Mouse (Mus musculus): ENCODE measurements around the gene Fgf18. TPM values are rescaled to one million over a fixed set of nuclear protein-coding genes. Genes with fewer than 3 reads are reported as not detected.

Fgf18 gene
- 11.0 and 11.4 TPM in 2 replicates for polyA plus RNA-seq (2014; fragmentation: Nextera tagmentation; extraction: Ambion mirVana)

GRCm38 (mm10) chr11:33147171-33147571 is at the start of gene Fgf18:
TSS of gene Fgf18 (minus strand) at chr11:33147400.
- Histone ChIP-seq H3K9me3 (ENCODE audit: control insufficient read depth, low read length) (no peaks in the 10 kb centered on the region), H3K4me3 (ENCODE audit: low read depth, low read length) (peak within 1 kb of the TSS; percentile 62), H3K36me3 (ENCODE audit: control insufficient read depth, insufficient read depth, low read length) (peaks cover 21% of the 10 kb centered on the region), H3K27ac (ENCODE audit: low read depth, low read length) (peak within 1 kb of the TSS; percentile 74), H3K4me1 (ENCODE audit: control insufficient read depth, insufficient read depth, low read length) (peaks cover 18% of the 10 kb centered on the region; the same call in 1 of the 2 replicates), H3K9ac (replicated peaks; ENCODE audit: low read depth, low read length) (peak within 1 kb of the TSS; percentile 68), H3K27me3 (ENCODE audit: control insufficient read depth, insufficient read depth, low read length) (no peaks in the 10 kb centered on the region), H3K4me2 (ENCODE audit: low read depth, low read length) (peak within 1 kb of the TSS; percentile 82)
- 0% methylated on average over 34 of the region's 53 CpGs for whole genome bisulfite sequencing
- ATAC-seq (ENCODE audit: low read depth), result peak; percentile 62

GRCm38 (mm10) chr11:33196447-33197132 is 49.4 kb upstream of the Fgf18 start:
- H3K4me2 ChIP-seq (ENCODE audit: low read depth, low read length), result peak overlapping the region; percentile 60
- WGBS, result 7% methylated on average over 24 of the region's 24 CpGs
- H3K27me3 ChIP-seq (ENCODE audit: control insufficient read depth, insufficient read depth, low read length), result peaks cover 40% of the 10 kb centered on the region
- peak overlapping the region; percentile 52 for H3K27ac ChIP-seq (ENCODE audit: low read depth, low read length)
- no peaks in the 10 kb centered on the region; the same call in 1 of the 2 replicates for H3K9me3 ChIP-seq (ENCODE audit: control insufficient read depth, low read length)
- ATAC-seq (ENCODE audit: low read depth), result no peak
- peak overlapping the region; percentile 26; the same call in 1 of the 2 replicates for H3K9ac ChIP-seq (replicated peaks; ENCODE audit: low read depth, low read length)
- H3K4me3 ChIP-seq (ENCODE audit: low read depth, low read length), result peak overlapping the region; percentile 11; the same call in 1 of the 2 replicates
- no peaks in the 10 kb centered on the region for H3K36me3 ChIP-seq (ENCODE audit: control insufficient read depth, insufficient read depth, low read length)
- peaks cover 19% of the 10 kb centered on the region for H3K4me1 ChIP-seq (ENCODE audit: control insufficient read depth, insufficient read depth, low read length)

GRCm38 (mm10) chr11:33195531-33196446 is 48.6 kb upstream of the Fgf18 start:
- WGBS, result 3% methylated on average over 25 of the region's 25 CpGs
- H3K4me2 ChIP-seq (ENCODE audit: low read depth, low read length), result peak overlapping the region; percentile 60; the same call in 1 of the 2 replicates
- H3K4me3 ChIP-seq (ENCODE audit: low read depth, low read length), result no peak overlapping the region
- peak overlapping the region; percentile 52; the same call in 1 of the 2 replicates for H3K27ac ChIP-seq (ENCODE audit: low read depth, low read length)
- no peaks in the 10 kb centered on the region; the same call in 1 of the 2 replicates for H3K9me3 ChIP-seq (ENCODE audit: control insufficient read depth, low read length)
- peak overlapping the region; percentile 26; the same call in 1 of the 2 replicates for H3K9ac ChIP-seq (replicated peaks; ENCODE audit: low read depth, low read length)
- peaks cover 14% of the 10 kb centered on the region for H3K4me1 ChIP-seq (ENCODE audit: control insufficient read depth, insufficient read depth, low read length)
- no peak for ATAC-seq (ENCODE audit: low read depth)
- H3K27me3 ChIP-seq (ENCODE audit: control insufficient read depth, insufficient read depth, low read length), result peaks cover 40% of the 10 kb centered on the region
- H3K36me3 ChIP-seq (ENCODE audit: control insufficient read depth, insufficient read depth, low read length), result no peaks in the 10 kb centered on the region

- Histone ChIP-seq H3K9ac (replicated peaks; ENCODE audit: low read depth, low read length) (no peak overlapping the region), H3K4me1 (ENCODE audit: control insufficient read depth, insufficient read depth, low read length) (peaks cover 12% of the 10 kb centered on the region), H3K27ac (ENCODE audit: low read depth, low read length) (no peak overlapping the region), H3K4me2 (ENCODE audit: low read depth, low read length) (no peak overlapping the region), H3K27me3 (ENCODE audit: control insufficient read depth, insufficient read depth, low read length) (peaks cover 40% of the 10 kb centered on the region), H3K4me3 (ENCODE audit: low read depth, low read length) (no peak overlapping the region), H3K9me3 (ENCODE audit: control insufficient read depth, low read length) (no peaks in the 10 kb centered on the region; the same call in 1 of the 2 replicates), H3K36me3 (ENCODE audit: control insufficient read depth, insufficient read depth, low read length) (no peaks in the 10 kb centered on the region)
- WGBS, result 13% methylated on average over 7 of the region's 7 CpGs
- no peak for ATAC-seq (ENCODE audit: low read depth)
These were observed 47.9 kb upstream of the Fgf18 start for GRCm38 (mm10) chr11:33195061-33195460.

GRCm38 (mm10) chr11:33193695-33194094 is 46.5 kb upstream of the Fgf18 start:
- Histone ChIP-seq H3K9ac (replicated peaks; ENCODE audit: low read depth, low read length) (no peak overlapping the region), H3K36me3 (ENCODE audit: control insufficient read depth, insufficient read depth, low read length) (no peaks in the 10 kb centered on the region), H3K4me1 (ENCODE audit: control insufficient read depth, insufficient read depth, low read length) (peaks cover 12% of the 10 kb centered on the region), H3K27ac (ENCODE audit: low read depth, low read length) (no peak overlapping the region), H3K27me3 (ENCODE audit: control insufficient read depth, insufficient read depth, low read length) (peaks cover 40% of the 10 kb centered on the region), H3K9me3 (ENCODE audit: control insufficient read depth, low read length) (no peaks in the 10 kb centered on the region; the same call in 1 of the 2 replicates), H3K4me2 (ENCODE audit: low read depth, low read length) (no peak overlapping the region), H3K4me3 (ENCODE audit: low read depth, low read length) (no peak overlapping the region)
- ATAC-seq (ENCODE audit: low read depth), result no peak
- WGBS, result under 1% methylated on average over 12 of the region's 12 CpGs

GRCm38 (mm10) chr11:33181804-33182203 is 34.6 kb upstream of the Fgf18 start:
- Histone ChIP-seq H3K27ac (ENCODE audit: low read depth, low read length) (no peak overlapping the region), H3K9me3 (ENCODE audit: control insufficient read depth, low read length) (no peaks in the 10 kb centered on the region), H3K4me1 (ENCODE audit: control insufficient read depth, insufficient read depth, low read length) (peaks cover 7% of the 10 kb centered on the region; the same call in 1 of the 2 replicates), H3K36me3 (ENCODE audit: control insufficient read depth, insufficient read depth, low read length) (no peaks in the 10 kb centered on the region), H3K27me3 (ENCODE audit: control insufficient read depth, insufficient read depth, low read length) (no peaks in the 10 kb centered on the region; the same call in 1 of the 2 replicates), H3K4me2 (ENCODE audit: low read depth, low read length) (no peak overlapping the region), H3K4me3 (ENCODE audit: low read depth, low read length) (no peak overlapping the region), H3K9ac (replicated peaks; ENCODE audit: low read depth, low read length) (no peak overlapping the region)
- ATAC-seq (ENCODE audit: low read depth), result no peak
- WGBS, result 74% methylated on average over 3 of the region's 3 CpGs

- peaks cover 7% of the 10 kb centered on the region; the same call in 1 of the 2 replicates for H3K4me1 ChIP-seq (ENCODE audit: control insufficient read depth, insufficient read depth, low read length)
- no peaks in the 10 kb centered on the region for H3K9me3 ChIP-seq (ENCODE audit: control insufficient read depth, low read length)
- H3K4me3 ChIP-seq (ENCODE audit: low read depth, low read length), result no peak overlapping the region
- H3K36me3 ChIP-seq (ENCODE audit: control insufficient read depth, insufficient read depth, low read length), result no peaks in the 10 kb centered on the region
- 0 out of 2 replicates have a peak overlapping the region, but pooled peaks have one; percentile 1 for H3K9ac ChIP-seq (replicated peaks; ENCODE audit: low read depth, low read length)
- no peaks in the 10 kb centered on the region; the same call in 1 of the 2 replicates for H3K27me3 ChIP-seq (ENCODE audit: control insufficient read depth, insufficient read depth, low read length)
- 5% methylated on average over 18 of the region's 18 CpGs for WGBS
- peak overlapping the region; percentile 36; the same call in 1 of the 2 replicates for H3K4me2 ChIP-seq (ENCODE audit: low read depth, low read length)
- ATAC-seq (ENCODE audit: low read depth), result no peak
- H3K27ac ChIP-seq (ENCODE audit: low read depth, low read length), result no peak overlapping the region
These were observed 33.5 kb upstream of the Fgf18 start for GRCm38 (mm10) chr11:33180701-33181116.

GRCm38 (mm10) chr11:33179802-33180201 is 32.6 kb upstream of the Fgf18 start:
- no peak overlapping the region for H3K9ac ChIP-seq (replicated peaks; ENCODE audit: low read depth, low read length)
- H3K4me2 ChIP-seq (ENCODE audit: low read depth, low read length), result no peak overlapping the region
- no peak overlapping the region for H3K27ac ChIP-seq (ENCODE audit: low read depth, low read length)
- H3K4me3 ChIP-seq (ENCODE audit: low read depth, low read length), result no peak overlapping the region
- peaks cover 7% of the 10 kb centered on the region; the same call in 1 of the 2 replicates for H3K4me1 ChIP-seq (ENCODE audit: control insufficient read depth, insufficient read depth, low read length)
- WGBS, result 17% methylated on average over 1 of the region's 1 CpGs
- H3K36me3 ChIP-seq (ENCODE audit: control insufficient read depth, insufficient read depth, low read length), result no peaks in the 10 kb centered on the region
- no peaks in the 10 kb centered on the region for H3K9me3 ChIP-seq (ENCODE audit: control insufficient read depth, low read length)
- no peaks in the 10 kb centered on the region; the same call in 1 of the 2 replicates for H3K27me3 ChIP-seq (ENCODE audit: control insufficient read depth, insufficient read depth, low read length)
- no peak for ATAC-seq (ENCODE audit: low read depth)

All from neural tube, embryonic 14.5 days (tissue).